Mouse (Mus musculus) ES-E14 (cell line): ENCODE results near the gene Stox1. TPM values are rescaled to one million over a fixed set of nuclear protein-coding genes. Genes with fewer than 3 reads are reported as not detected.

Source experiments
- DNase-seq: peaks from one replicate; pipeline ENCODE4 v3.0.0-alpha.2; 2013; ENCODE audit warnings: low read depth, low spot score
- H3K27ac ChIP-seq: 2 replicates; pipeline ENCODE4 v1.5.1; 2012; ENCODE audit warnings: low read depth, mild to moderate bottlenecking, low read length, moderate library complexity, mixed read lengths; ENCODE audit not compliant: poor library complexity, insufficient read depth, severe bottlenecking
- H3K36me3 ChIP-seq: 2 replicates; pipeline ENCODE4 v1.6.1; 2012; ENCODE audit warnings: mild to moderate bottlenecking, low read length, moderate library complexity, mixed read lengths; ENCODE audit not compliant: control insufficient read depth, poor library complexity, insufficient read depth, severe bottlenecking
- H3K4me1 ChIP-seq, 2 experiments: fragments of 150-350 bp in 1 of 2; sonication (generic) in 1 of 2; 2 replicates each; pipeline ENCODE4 v1.6.1; 2012; ENCODE audit warnings: low read length in 2 of 2, mild to moderate bottlenecking in 1 of 2, mixed read lengths in 1 of 2; ENCODE audit not compliant: control insufficient read depth in 2 of 2, insufficient read depth in 2 of 2, poor library complexity in 1 of 2
- H3K4me3 ChIP-seq, 2 experiments: fragments of 150-350 bp in 1 of 2; sonication (generic) in 1 of 2; 2 replicates each; pipeline ENCODE4 v1.5.1; 2012; ENCODE audit warnings: low read length in 2 of 2, low read depth in 1 of 2, mild to moderate bottlenecking in 1 of 2, mixed read lengths in 1 of 2; ENCODE audit not compliant: insufficient read depth in 1 of 2, poor library complexity in 1 of 2, severe bottlenecking in 1 of 2
- H3K9ac ChIP-seq: 2 replicates; pipeline ENCODE4 v1.6.1; 2012; ENCODE audit warnings: low read depth, mild to moderate bottlenecking, low read length, mixed read lengths; ENCODE audit not compliant: poor library complexity, insufficient read depth, severe bottlenecking
- H3K9me3 ChIP-seq: fragments of 150-350 bp; sonication (generic); 2 replicates; pipeline ENCODE4 v1.6.1; 2012; ENCODE audit warnings: low read depth, mild to moderate bottlenecking, low read length; ENCODE audit not compliant: control insufficient read depth, insufficient read depth
- CHD2 ChIP-seq: IDR thresholded peaks from 2 replicates; pipeline ENCODE4 v1.6.1; 2014; ENCODE audit warnings: mild to moderate bottlenecking, low read depth, low read length, inconsistent platforms
- HCFC1 ChIP-seq: IDR thresholded peaks from 2 replicates; pipeline ENCODE4 v1.6.1; 2012; ENCODE audit warnings: low read length, inconsistent platforms, borderline replicate concordance; ENCODE audit not compliant: insufficient read depth
- MAFK ChIP-seq: IDR thresholded peaks from 2 replicates; pipeline ENCODE4 v1.6.1; 2014; ENCODE audit warnings: mild to moderate bottlenecking, low read depth, low read length, inconsistent platforms; ENCODE audit not compliant: insufficient read depth
- ZC3H11A ChIP-seq: IDR thresholded peaks from 2 replicates; pipeline ENCODE4 v1.6.1; 2012; ENCODE audit warnings: low read depth, mild to moderate bottlenecking, inconsistent platforms, low read length, borderline replicate concordance
- ZNF384 ChIP-seq: IDR thresholded peaks from 2 replicates; pipeline ENCODE4 v1.6.1; 2012; ENCODE audit warnings: low read depth, low read length, inconsistent platforms
- in situ Hi-C, 2 experiments: fragments of 600-800 bp; cut with MboI; formaldehyde crosslinking; loops; one replicate each; pipeline ENCODE4 v1.15.1; 2025; ENCODE audit warnings: low sequenced_read_pairs in 2 of 2, inconsistent platforms in 1 of 2; ENCODE audit not compliant: unreplicated experiment in 2 of 2
- total RNA-seq: library from RNA; depleted of rRNA; stranded (reverse); fragments of 300-350 nt; gene quantifications from 2 replicates; pipeline ENCODE4 v1.2.3, GENCODE M21; 2012

Gene Stox1
- total RNA-seq, 1 experiment = 0.76 TPM

DNA sequence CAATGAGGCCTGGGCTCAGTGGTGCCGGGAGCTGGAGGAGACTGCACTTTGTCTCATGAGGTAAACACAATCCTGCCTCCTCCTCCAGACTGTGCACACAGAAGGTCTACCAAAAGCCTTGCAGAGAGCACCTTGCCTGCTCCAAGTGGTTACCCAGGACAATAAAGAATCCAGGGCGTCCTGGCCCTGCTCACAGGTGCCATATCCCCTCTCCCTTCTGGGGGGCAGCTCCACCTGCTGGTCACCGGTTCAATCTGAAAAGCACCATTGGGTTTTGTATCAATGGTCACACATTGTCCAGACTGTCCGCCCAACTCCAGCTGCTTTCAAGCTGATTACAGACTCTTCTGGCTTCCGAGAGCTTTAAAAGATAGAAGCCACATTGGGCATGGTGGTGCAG, 42.9 kb downstream of the Stox1 start:
- DNase-seq = no peak

DNA sequence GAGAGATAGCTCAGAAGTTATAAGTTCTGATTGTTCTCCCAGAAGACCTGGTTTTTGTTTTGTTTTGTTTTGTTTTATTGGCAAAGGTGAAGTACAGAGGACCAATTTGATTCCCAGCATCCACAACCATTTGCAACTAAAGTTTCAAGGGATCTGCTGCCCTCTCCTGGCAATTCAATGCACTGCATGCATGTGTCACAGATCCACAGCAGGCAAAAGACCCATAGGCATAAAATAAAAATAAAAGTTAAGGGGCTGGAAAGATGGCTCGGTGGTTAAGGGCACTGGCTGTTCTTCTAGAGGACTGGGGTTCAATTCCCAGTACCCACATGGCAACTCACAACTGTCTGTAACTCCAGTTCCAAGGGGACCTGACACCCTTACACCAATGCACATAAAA, 46.1 kb downstream of the Stox1 start:
- no peak for DNase-seq
- TF ChIP-seq ZC3H11A (0 out of 2 replicates have a peak, but pooled peaks have one; percentile 23), HCFC1 (no peak)
- Histone ChIP-seq H3K9me3 (no peaks in the 10 kb centered on the region), H3K4me3 (no peak overlapping the region), H3K27ac (no peak overlapping the region), H3K9ac (no peak overlapping the region), H3K4me1 (no peaks in the 10 kb centered on the region), H3K36me3 (no peaks in the 10 kb centered on the region)
- in situ Hi-C loops = no loop called here

More for the DNA sequence above, 42.9 kb downstream of the Stox1 start:
- no peaks in the 10 kb centered on the region for H3K4me1 ChIP-seq
- H3K9ac ChIP-seq = no peak overlapping the region
- H3K36me3 ChIP-seq = no peaks in the 10 kb centered on the region
- no peak overlapping the region for H3K4me3 ChIP-seq
- H3K9me3 ChIP-seq = no peaks in the 10 kb centered on the region
- in situ Hi-C loops = no loop called here
- TF ChIP-seq CHD2 (no peak), ZNF384 (no peak), ZC3H11A (no peak), HCFC1 (no peak), MAFK (no peak)
- H3K27ac ChIP-seq = no peak overlapping the region

- in situ Hi-C loops = no loop called here
- no peak for DNase-seq
- no peaks in the 10 kb centered on the region for H3K4me1 ChIP-seq
- H3K27ac ChIP-seq = no peak overlapping the region
- no peaks in the 10 kb centered on the region for H3K36me3 ChIP-seq
- no peak overlapping the region for H3K9ac ChIP-seq
- H3K9me3 ChIP-seq = no peaks in the 10 kb centered on the region
- H3K4me3 ChIP-seq = no peak overlapping the region
- no peak for TF ChIP-seq HCFC1
- TF ChIP-seq ZNF384 = no peak
- no peak for TF ChIP-seq CHD2
- TF ChIP-seq ZC3H11A = no peak
- TF ChIP-seq MAFK = no peak
Measured at GRCm38 (mm10) chr10:62677329-62677728, 48.6 kb downstream of the Stox1 start.

DNA sequence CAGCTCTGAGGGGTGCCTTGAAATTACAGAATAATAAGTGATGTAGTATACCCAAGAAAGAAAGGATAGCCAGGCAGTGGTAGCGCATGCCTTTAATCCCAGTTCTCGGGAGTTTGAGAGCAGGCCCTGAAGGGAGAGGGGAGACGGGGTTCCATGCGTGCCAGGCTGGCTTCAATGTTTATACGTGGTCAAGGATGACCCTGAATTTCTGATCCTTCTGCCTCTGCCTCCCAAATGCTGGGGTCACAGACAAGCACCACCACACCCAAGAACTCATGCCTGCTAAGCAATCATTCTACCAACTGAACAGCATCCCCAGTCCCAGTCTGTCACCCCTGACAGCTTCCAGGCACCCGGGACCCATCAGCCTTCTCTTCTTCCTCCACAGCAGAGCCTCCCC, 49.7 kb downstream of the Stox1 start:
- H3K9ac ChIP-seq = no peak overlapping the region
- TF ChIP-seq HCFC1 (no peak), CHD2 (no peak), MAFK (no peak), ZNF384 (no peak), ZC3H11A (no peak)
- H3K4me1 ChIP-seq = no peaks in the 10 kb centered on the region
- no peak for DNase-seq
- no peaks in the 10 kb centered on the region for H3K9me3 ChIP-seq
- no peak overlapping the region for H3K27ac ChIP-seq
- H3K4me3 ChIP-seq = no peak overlapping the region
- no peaks in the 10 kb centered on the region for H3K36me3 ChIP-seq
- in situ Hi-C loops = no loop called here

- Histone ChIP-seq H3K4me3 (no peak overlapping the region), H3K36me3 (no peaks in the 10 kb centered on the region), H3K4me1 (no peaks in the 10 kb centered on the region), H3K27ac (no peak overlapping the region), H3K9me3 (no peaks in the 10 kb centered on the region), H3K9ac (no peak overlapping the region)
- no peak for DNase-seq
- in situ Hi-C loops = no loop called here
- TF ChIP-seq HCFC1 (no peak), ZNF384 (no peak), MAFK (no peak), ZC3H11A (no peak), CHD2 (no peak)
Measured at GRCm38 (mm10) chr10:62672359-62672758, 53.6 kb downstream of the Stox1 start.
